Mouse (Mus musculus) mature B cell (primary cell): ENCODE results near the gene Prickle2.

Experiments used
- in situ Hi-C: fragments of 300-500 bp; cut with MboI; formaldehyde crosslinking; loops from 2 replicates; pipeline ENCODE4 v1.14.3; 2019

Prickle2 gene

GRCm38 (mm10) chr6:92706145-92706466 is at the start of gene Prickle2:
Prickle2 (minus strand) TSS chr6:92706155.
- in situ Hi-C loops = no loop called here

- in situ Hi-C loops = no loop called here
Measured at GRCm38 (mm10) chr6:92752737-92753136, 46.8 kb upstream of the Prickle2 start.

- in situ Hi-C loops = no loop called here
Measured at GRCm38 (mm10) chr6:92749420-92749819, 43.5 kb upstream of the Prickle2 start.

GRCm38 (mm10) chr6:92743605-92744004 is 37.6 kb upstream of the Prickle2 start:
- in situ Hi-C loops = no loop called here

- in situ Hi-C loops = no loop called here
Measured at GRCm38 (mm10) chr6:92737116-92737515, 31.2 kb upstream of the Prickle2 start.

GRCm38 (mm10) chr6:92733651-92734050 is 27.7 kb upstream of the Prickle2 start:
- in situ Hi-C loops = no loop called here

GRCm38 (mm10) chr6:92728514-92728913 is 22.6 kb upstream of the Prickle2 start:
- in situ Hi-C loops = no loop called here

GRCm38 (mm10) chr6:92728084-92728483 is 22.1 kb upstream of the Prickle2 start:
- in situ Hi-C loops = no loop called here

GRCm38 (mm10) chr6:92727351-92727986 is 21.5 kb upstream of the Prickle2 start:
- in situ Hi-C loops = no loop called here

- in situ Hi-C loops = no loop called here
Measured at GRCm38 (mm10) chr6:92726121-92726520, 20.2 kb upstream of the Prickle2 start.

GRCm38 (mm10) chr6:92724394-92724793 is 18.4 kb upstream of the Prickle2 start:
- in situ Hi-C loops = no loop called here

- in situ Hi-C loops = no loop called here
Measured at GRCm38 (mm10) chr6:92715806-92716205, 9.9 kb upstream of the Prickle2 start.

- in situ Hi-C loops = no loop called here
Measured at GRCm38 (mm10) chr6:92714748-92715147, 8.8 kb upstream of the Prickle2 start.

GRCm38 (mm10) chr6:92708137-92708536 is 2.2 kb upstream of the Prickle2 start:
- in situ Hi-C loops = no loop called here

GRCm38 (mm10) chr6:92705353-92706144 is 406 bp downstream of the Prickle2 start:
- in situ Hi-C loops = no loop called here

- in situ Hi-C loops = no loop called here
Measured at GRCm38 (mm10) chr6:92704810-92705209, 1.1 kb downstream of the Prickle2 start.

GRCm38 (mm10) chr6:92699491-92700209 is 6.3 kb downstream of the Prickle2 start:
- in situ Hi-C loops = no loop called here

GRCm38 (mm10) chr6:92697807-92698206 is 8.1 kb downstream of the Prickle2 start:
- in situ Hi-C loops = no loop called here

- in situ Hi-C loops = no loop called here
Measured at GRCm38 (mm10) chr6:92687317-92687716, 18.6 kb downstream of the Prickle2 start.

- in situ Hi-C loops = no loop called here
Measured at GRCm38 (mm10) chr6:92674394-92674925, 31.5 kb downstream of the Prickle2 start.

- in situ Hi-C loops = no loop called here
Measured at GRCm38 (mm10) chr6:92670518-92671147, 35.3 kb downstream of the Prickle2 start.

- in situ Hi-C loops = no loop called here
Measured at GRCm38 (mm10) chr6:92669623-92670022, 36.3 kb downstream of the Prickle2 start.
